Mouse (Mus musculus) forebrain, embryonic 16.5 days (tissue): ENCODE data around the gene Slc35e2. TPM values are rescaled to one million over a fixed set of nuclear protein-coding genes. Genes with fewer than 3 reads are reported as not detected.
"Not testable (repeated sequence)": the region's sequence is repeated elsewhere in the genome, so short reads cannot be mapped to it uniquely, and the experiment has no call there.

Experiments used
- ATAC-seq: fragments of 200-750 bp; cut with Nextera tagmentation; 2 replicates; pipeline ENCODE4 v1.8.0; 2017; ENCODE audit warnings: mild to moderate bottlenecking, moderate library complexity
- H3K27ac ChIP-seq: fragments of 300-500 bp; sonication (generic); 2 replicates; pipeline ENCODE4 v1.5.1; 2014; ENCODE audit warnings: low read length, control low read depth
- H3K27me3 ChIP-seq: fragments of 300-500 bp; sonication (generic); replicated peaks from 2 replicates; pipeline ENCODE4 v1.6.1; 2014; ENCODE audit warnings: low read length; ENCODE audit not compliant: control insufficient read depth, insufficient read depth
- H3K36me3 ChIP-seq: fragments of 300-500 bp; sonication (generic); 2 replicates; pipeline ENCODE4 v1.6.1; 2014; ENCODE audit not compliant: control insufficient read depth, insufficient read depth
- H3K4me1 ChIP-seq: fragments of 300-500 bp; sonication (generic); replicated peaks from 2 replicates; pipeline ENCODE4 v1.6.1; 2014; ENCODE audit warnings: low read length; ENCODE audit not compliant: control insufficient read depth, insufficient read depth
- H3K4me2 ChIP-seq: fragments of 300-500 bp; sonication (generic); 2 replicates; pipeline ENCODE4 v1.6.1; 2014; ENCODE audit warnings: mild to moderate bottlenecking, low read length, control low read depth
- H3K4me3 ChIP-seq: fragments of 300-500 bp; sonication (generic); replicated peaks from 2 replicates; pipeline ENCODE4 v1.5.1; 2014; ENCODE audit warnings: mild to moderate bottlenecking, low read length, control low read depth
- H3K9ac ChIP-seq: fragments of 300-500 bp; sonication (generic); replicated peaks from 2 replicates; pipeline ENCODE4 v1.6.1; 2014; ENCODE audit warnings: low read depth, low read length, control low read depth
- H3K9me3 ChIP-seq: fragments of 300-500 bp; sonication (generic); 2 replicates; pipeline ENCODE4 v1.6.1; 2016; ENCODE audit warnings: low read length; ENCODE audit not compliant: control insufficient read depth
- WGBS: fragments of 180-500 bp; shearing (Covaris S2); extraction: QIAGEN DNeasy Blood & Tissue Kit; methylation state at CpG from one replicate; pipeline ENCODE4 v1.1.7; 2014; 5-methylcytosine and 5-hydroxymethylcytosine counted together
- polyA plus RNA-seq: library from polyadenylated mRNA; unstranded; fragments of >200 nt; fragmentation: Nextera tagmentation; extraction: Ambion mirVana; gene quantifications from 2 replicates; pipeline ENCODE4 v1.2.1, GENCODE M21; 2015

The Slc35e2 gene
- polyA plus RNA-seq, 1 experiment from 2014 or later, result 12.9 TPM

DNA sequence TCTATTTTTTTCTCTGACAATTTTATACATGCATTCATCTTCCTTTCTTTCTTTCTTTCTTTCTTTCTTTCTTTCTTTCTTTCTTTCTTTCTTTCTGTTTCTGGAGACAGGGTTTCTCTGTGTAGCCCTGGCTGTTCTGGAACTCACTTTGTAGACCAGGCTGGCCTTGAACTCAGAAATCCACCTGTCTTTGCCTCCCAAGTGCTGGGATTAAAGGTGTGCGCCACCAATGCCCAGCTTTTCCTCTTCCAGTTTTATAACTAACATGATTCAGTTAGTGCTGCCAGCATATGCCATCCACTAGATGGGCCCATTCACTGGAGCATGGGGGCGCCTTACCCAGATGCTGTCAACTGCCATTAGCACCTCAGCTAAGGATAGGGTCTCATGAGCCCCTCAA is 44.1 kb downstream of the Slc35e2 start, which contains the start of gene Gm10563:
Gene Gm10563, minus strand, starts transcription at position 101 of the 400 bp plus-strand sequence.
- H3K4me1 ChIP-seq, H3K9me3 ChIP-seq, ATAC-seq, H3K9ac ChIP-seq, H3K4me3 ChIP-seq, H3K4me2 ChIP-seq, H3K27ac ChIP-seq, H3K27me3 ChIP-seq: not testable (repeated sequence)
- H3K36me3 ChIP-seq, result peaks cover 60% of the 10 kb centered on the region
- WGBS, result 94% methylated on average over 2 of the region's 2 CpGs

DNA sequence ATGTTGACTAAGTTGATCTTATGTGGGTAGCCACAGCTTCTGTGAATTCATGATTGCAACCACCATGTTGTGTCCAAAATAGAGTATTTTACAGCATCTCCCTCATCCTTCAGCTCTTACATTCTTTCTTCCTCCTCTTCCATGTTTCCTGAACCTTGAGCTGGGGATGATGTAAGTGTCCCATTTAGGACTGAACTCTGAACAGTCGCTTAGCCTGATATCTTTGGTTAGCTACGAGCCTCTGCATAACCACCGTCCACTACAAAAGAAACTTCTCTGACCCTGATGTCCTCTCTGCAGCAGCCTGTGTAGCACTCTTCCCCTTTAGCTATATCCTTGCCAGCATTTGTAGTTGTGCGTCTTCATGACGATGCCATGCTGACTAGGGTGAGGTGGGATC is 44.5 kb downstream of the Slc35e2 start:
- H3K4me1 ChIP-seq, result no peaks in the 10 kb centered on the region
- peaks cover 60% of the 10 kb centered on the region for H3K36me3 ChIP-seq
- no peak overlapping the region for H3K4me2 ChIP-seq
- peaks cover under 1% of the 10 kb centered on the region; the same call in 1 of the 2 replicates for H3K27me3 ChIP-seq
- no peak overlapping the region for H3K27ac ChIP-seq
- 95% methylated on average over 5 of the region's 5 CpGs for WGBS
- H3K4me3 ChIP-seq, result no peak overlapping the region
- no peaks in the 10 kb centered on the region for H3K9me3 ChIP-seq
- no peak for ATAC-seq
- no peak overlapping the region for H3K9ac ChIP-seq

- ATAC-seq, result no peak
- peaks cover 34% of the 10 kb centered on the region for H3K27me3 ChIP-seq
- no peak overlapping the region for H3K4me3 ChIP-seq
- peaks cover 40% of the 10 kb centered on the region for H3K36me3 ChIP-seq
- H3K4me1 ChIP-seq, result peaks cover 18% of the 10 kb centered on the region
- no peak overlapping the region for H3K9ac ChIP-seq
- H3K4me2 ChIP-seq, result no peak overlapping the region
- H3K27ac ChIP-seq, result no peak overlapping the region
- WGBS, result 94% methylated on average over 11 of the region's 11 CpGs
- no peaks in the 10 kb centered on the region for H3K9me3 ChIP-seq
Observed at GRCm38 (mm10) chr4:155649355-155649754, 48.1 kb downstream of the Slc35e2 start.

DNA sequence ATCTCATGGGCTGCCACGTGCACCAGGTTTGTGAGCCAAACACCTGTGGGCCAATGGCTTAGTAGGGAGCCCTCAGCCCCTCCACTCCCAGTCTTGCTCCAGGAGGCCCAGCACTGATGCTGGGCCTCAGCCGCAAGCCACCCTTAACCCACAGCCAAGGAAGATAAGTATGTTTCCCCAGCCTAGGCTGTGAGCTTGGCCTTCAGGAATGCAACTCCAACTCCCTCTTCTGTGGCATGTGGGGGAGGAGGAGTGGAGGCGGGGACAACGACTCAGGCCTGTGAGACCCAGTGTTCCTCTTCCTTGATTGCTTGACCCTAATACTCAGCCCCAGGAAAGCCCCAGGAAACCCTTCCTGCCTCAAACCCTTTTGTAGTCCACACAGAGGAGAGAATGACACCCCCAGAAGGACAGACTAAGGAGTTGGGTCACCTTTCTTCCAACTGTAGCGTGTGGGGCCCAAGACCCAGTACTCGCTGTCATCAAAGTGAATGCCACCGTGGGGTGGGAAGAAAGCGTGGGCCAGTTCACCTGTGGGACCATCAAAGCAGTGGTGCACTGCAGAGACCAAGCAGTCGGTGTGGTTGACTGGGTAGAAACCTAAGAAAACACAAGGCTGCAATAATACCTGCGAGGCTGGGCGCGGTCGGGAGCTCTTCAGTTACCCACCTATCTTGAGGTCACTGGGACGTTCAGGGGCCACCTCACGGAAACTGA is 50.5 kb downstream of the Slc35e2 start:
- Histone ChIP-seq H3K4me3 (no peak overlapping the region), H3K9ac (no peak overlapping the region), H3K27ac (no peak overlapping the region), H3K4me1 (peaks cover 28% of the 10 kb centered on the region), H3K27me3 (peaks cover 53% of the 10 kb centered on the region), H3K9me3 (no peaks in the 10 kb centered on the region), H3K36me3 (peaks cover 40% of the 10 kb centered on the region), H3K4me2 (no peak overlapping the region)
- 68% methylated on average over 15 of the region's 15 CpGs for WGBS
- ATAC-seq, result no peak

DNA sequence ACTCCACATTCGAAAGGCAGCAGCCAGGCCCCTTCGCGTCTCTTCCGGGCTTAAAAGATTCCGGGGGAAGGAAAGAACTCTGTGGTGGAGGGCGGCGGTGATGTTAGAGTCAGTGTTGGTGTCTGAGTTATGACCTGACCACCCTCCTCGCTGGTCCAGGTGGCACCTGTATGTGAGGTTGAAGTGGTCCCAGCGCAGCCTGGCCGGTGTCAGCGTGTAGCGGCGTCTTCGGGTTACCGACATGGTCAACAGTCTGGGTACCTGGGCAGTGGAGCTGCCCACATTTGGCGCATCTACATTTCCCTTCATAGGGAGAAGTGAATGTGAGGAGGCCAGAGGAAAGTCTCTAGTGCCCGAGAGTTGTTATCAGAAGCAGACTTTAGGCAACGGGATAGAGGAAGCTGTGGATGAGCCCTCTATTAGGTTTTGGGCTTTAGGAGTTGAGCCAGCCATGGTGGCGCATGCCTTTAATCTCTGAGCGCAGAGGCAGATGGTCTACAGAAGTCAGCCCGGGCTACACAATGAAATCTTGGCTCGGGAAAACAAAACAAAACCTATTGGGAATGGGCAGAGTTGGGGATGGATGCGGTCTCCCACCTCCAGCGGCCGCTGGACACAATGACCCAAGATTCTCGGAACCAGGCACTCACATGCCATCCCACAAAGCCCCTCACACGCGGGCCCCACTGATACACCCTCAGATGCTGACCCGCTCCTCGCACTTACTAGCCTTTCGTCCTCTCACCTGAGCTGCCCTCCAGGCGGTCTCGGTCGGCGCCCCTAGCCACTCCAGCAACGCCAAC is 51.3 kb downstream of the Slc35e2 start:
- H3K9me3 ChIP-seq, result no peaks in the 10 kb centered on the region
- peak overlapping the region; percentile 56 for H3K4me2 ChIP-seq
- H3K27me3 ChIP-seq, result peaks cover 53% of the 10 kb centered on the region
- peaks cover 37% of the 10 kb centered on the region for H3K36me3 ChIP-seq
- no peak for ATAC-seq
- peak overlapping the region; percentile 43; the same call in 1 of the 2 replicates for H3K9ac ChIP-seq
- 21% methylated on average over 36 of the region's 36 CpGs for WGBS
- H3K27ac ChIP-seq, result no peak overlapping the region
- peaks cover 28% of the 10 kb centered on the region for H3K4me1 ChIP-seq
- peak overlapping the region; percentile 31 for H3K4me3 ChIP-seq

GRCm38 (mm10) chr4:155653086-155653450 is 51.9 kb downstream of the Slc35e2 start, which contains the start of gene Mmp23:
TSS of gene Mmp23 (minus strand) at chr4:155653384.
- Histone ChIP-seq H3K27me3 (peaks cover 53% of the 10 kb centered on the region), H3K4me1 (peaks cover 28% of the 10 kb centered on the region), H3K36me3 (peaks cover 31% of the 10 kb centered on the region), H3K4me3 (peak within 1 kb of the TSS; percentile 31), H3K4me2 (peak within 1 kb of the TSS; percentile 56), H3K9ac (peak within 1 kb of the TSS; percentile 43), H3K27ac (no peak within 1 kb of the TSS), H3K9me3 (no peaks in the 10 kb centered on the region)
- WGBS, result under 1% methylated on average over 33 of the region's 33 CpGs
- peak; percentile 26 for ATAC-seq

GRCm38 (mm10) chr4:155653451-155654182 is 52.4 kb downstream of the Slc35e2 start:
- Histone ChIP-seq H3K4me1 (peaks cover 28% of the 10 kb centered on the region), H3K36me3 (peaks cover 26% of the 10 kb centered on the region), H3K4me2 (peak overlapping the region; percentile 56), H3K27ac (no peak overlapping the region), H3K9me3 (no peaks in the 10 kb centered on the region), H3K9ac (peak overlapping the region; percentile 43), H3K27me3 (peaks cover 53% of the 10 kb centered on the region), H3K4me3 (peak overlapping the region; percentile 31)
- peak; percentile 43; the same call in 1 of the 2 replicates for ATAC-seq
- 1% methylated on average over 31 of the region's 31 CpGs for WGBS

DNA sequence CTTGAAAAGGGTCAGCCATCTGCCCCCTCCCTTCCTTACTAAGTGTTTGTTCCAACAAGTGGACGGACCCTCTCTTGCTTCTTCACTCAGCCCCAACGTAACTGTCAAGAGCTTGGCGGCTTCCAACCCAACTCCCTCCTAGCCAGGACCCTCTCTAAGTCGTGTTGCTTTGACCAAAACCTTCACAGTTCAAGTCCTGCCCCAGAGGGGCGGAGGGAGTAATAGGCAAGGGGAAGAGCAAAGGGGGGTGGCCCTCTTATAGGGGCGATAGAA is 52.9 kb downstream of the Slc35e2 start:
- peak; percentile 16; the same call in 1 of the 2 replicates for ATAC-seq
- Histone ChIP-seq H3K4me2 (peak overlapping the region; percentile 50), H3K27me3 (peaks cover 53% of the 10 kb centered on the region), H3K4me3 (peak overlapping the region; percentile 31), H3K27ac (no peak overlapping the region), H3K9ac (no peak overlapping the region), H3K9me3 (no peaks in the 10 kb centered on the region), H3K36me3 (peaks cover 21% of the 10 kb centered on the region), H3K4me1 (peaks cover 28% of the 10 kb centered on the region)
- under 1% methylated on average over 6 of the region's 6 CpGs for WGBS
